Mouse (Mus musculus): ENCODE measurements around the gene Gm20388.

- TF ChIP-seq CTCF (IDR thresholded peaks at IDR 0.05; ENCODE audit: low read depth) (no peak), EP300 (IDR thresholded peaks at IDR 0.05; ENCODE audit: low read depth) (no peak)
These were observed 2445.3 kb downstream of the Gm20388 start for GRCm38 (mm10) chr8:122355642-122356606.
